Mouse (Mus musculus): ENCODE results near the gene Tmco4. TPM values are rescaled to one million over a fixed set of nuclear protein-coding genes. Genes with fewer than 3 reads are reported as not detected.

Gene Tmco4
- polyA plus RNA-seq, 1 experiment: 20.7 TPM

- no peak for DNase-seq (ENCODE audit: low read depth)
Observed at GRCm38 (mm10) chr4:139092356-139093195, 119.9 kb downstream of the Tmco4 start, which contains the start of gene Nbl1. Gene Nbl1, minus strand, starts transcription at chr4:139092993.

- no peak for DNase-seq (ENCODE audit: low read depth)
Observed at GRCm38 (mm10) chr4:139093196-139093530, 120.5 kb downstream of the Tmco4 start.

DNA sequence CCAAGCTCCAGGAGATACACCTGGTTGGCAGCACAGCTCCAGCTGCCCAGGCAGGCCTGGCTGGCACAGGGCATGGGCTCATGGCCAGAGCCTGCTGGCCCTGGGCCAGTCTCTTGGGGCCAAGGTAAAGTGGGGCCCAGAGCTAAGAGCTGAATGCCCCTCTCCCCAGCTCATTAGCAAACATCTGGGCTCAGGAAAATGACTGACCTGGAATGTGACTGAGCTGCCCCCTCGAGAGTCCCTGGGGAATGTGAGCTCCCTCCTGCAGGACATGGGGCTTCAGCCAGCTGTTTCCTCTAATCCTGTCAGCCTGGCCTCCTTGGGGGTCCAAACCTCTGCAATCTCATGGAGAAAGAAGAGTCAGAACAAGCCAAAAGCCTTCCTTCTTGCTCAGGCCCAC lies 122.7 kb downstream of the Tmco4 start:
- DNase-seq (ENCODE audit: low read depth): no peak

GRCm38 (mm10) chr4:139096201-139096600 lies 123.5 kb downstream of the Tmco4 start:
- DNase-seq (ENCODE audit: low read depth): no peak

DNA sequence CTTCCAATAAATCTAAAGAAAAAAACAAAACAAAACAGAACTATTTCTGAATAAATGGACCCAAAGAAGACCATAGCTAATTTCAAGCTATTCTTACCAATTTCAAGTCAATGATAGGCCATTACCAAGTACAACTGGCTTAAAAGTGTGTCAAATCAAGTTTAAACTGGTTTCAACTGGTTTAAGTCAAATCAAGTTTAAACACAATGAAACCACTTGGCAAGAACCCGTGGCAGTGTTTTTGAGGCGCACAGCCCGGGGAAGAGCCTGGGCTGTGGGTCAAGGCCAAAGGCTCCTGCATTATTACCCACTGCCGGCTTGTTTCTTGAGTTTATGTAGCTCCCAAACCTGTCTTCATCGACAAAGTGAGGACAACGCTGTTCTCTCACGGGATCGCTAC lies 127.6 kb downstream of the Tmco4 start:
- DNase-seq (ENCODE audit: low read depth): no peak

- DNase-seq (ENCODE audit: low read depth): no peak
Observed at GRCm38 (mm10) chr4:139101546-139101945, 128.9 kb downstream of the Tmco4 start.

DNA sequence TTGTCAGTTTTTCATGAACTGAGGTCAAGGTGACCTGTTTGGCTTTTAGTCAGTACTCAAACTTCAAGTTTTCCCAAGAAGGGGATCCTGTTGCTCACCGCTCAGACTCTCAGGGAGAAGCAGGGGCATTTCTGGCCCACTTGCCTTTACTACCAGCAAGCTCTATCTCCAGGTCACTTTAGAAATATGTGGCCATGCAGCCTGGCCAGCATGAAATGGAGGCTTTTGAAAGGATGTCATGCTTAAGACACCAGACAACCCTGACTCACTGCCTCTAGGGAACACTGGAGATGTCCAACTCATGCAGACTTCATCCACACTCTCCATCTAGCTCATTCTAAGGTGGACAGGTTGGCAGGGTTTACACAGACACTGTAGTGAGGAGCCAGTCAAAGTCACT lies 132.8 kb downstream of the Tmco4 start:
- DNase-seq (ENCODE audit: low read depth): no peak

Other genes with a start within 250 kb of the Tmco4 start
- 0.63 and 0.85 TPM in 2 replicates for gene Pla2g2c, start 248.1 kb upstream of the Tmco4 start, polyA plus RNA-seq (2012; rRNA removed)
- 5.3 and 8.6 TPM in 2 replicates for gene Ubxn10, start 235.7 kb upstream of the Tmco4 start, polyA plus RNA-seq (2012; rRNA removed)
- gene Pla2g2f, start 215.3 kb upstream of the Tmco4 start, polyA plus RNA-seq (2012; rRNA removed): not detected in 2 replicates
- 5.6 and 9.2 TPM in 2 replicates for gene Pla2g2d, start 197.2 kb upstream of the Tmco4 start, polyA plus RNA-seq (2012; rRNA removed)
- 23.8 and 37.2 TPM in 2 replicates for gene Pla2g5, start 109.4 kb upstream of the Tmco4 start, polyA plus RNA-seq (2012; rRNA removed)
- not detected in 2 replicates for gene Gm13030, start 98.9 kb upstream of the Tmco4 start, polyA plus RNA-seq (2012; rRNA removed)
- 6.9 and 15.8 TPM in 2 replicates for gene Pla2g2e, start 94.9 kb upstream of the Tmco4 start, polyA plus RNA-seq (2012; rRNA removed)
- gene Otud3, start 58.9 kb upstream of the Tmco4 start, polyA plus RNA-seq (2012; rRNA removed): 7.6 and 9.4 TPM in 2 replicates
- 96.1 and 101 TPM in 2 replicates for gene Rnf186, start 5.8 kb upstream of the Tmco4 start, polyA plus RNA-seq (2012; rRNA removed)
- 0.09 and 0.18 TPM in 2 replicates for gene Htr6, start 102.7 kb downstream of the Tmco4 start, polyA plus RNA-seq (2012; rRNA removed)
- 110 and 121 TPM in 2 replicates for gene Nbl1, start 120.1 kb downstream of the Tmco4 start, polyA plus RNA-seq (2012; rRNA removed)
- 47.5 and 68.2 TPM in 2 replicates for gene Minos1, start 158.2 kb downstream of the Tmco4 start, polyA plus RNA-seq (2012; rRNA removed)
- gene Capzb, start 220.0 kb downstream of the Tmco4 start, polyA plus RNA-seq (2012; rRNA removed): 116 and 142 TPM in 2 replicates

All from gonadal fat pad, adult 2 months (tissue).